Mouse (Mus musculus) midbrain, embryonic 16.5 days (tissue): ENCODE measurements around the gene 9230104L09Rik. TPM values are rescaled to one million over a fixed set of nuclear protein-coding genes. Genes with fewer than 3 reads are reported as not detected.
A peak's percentile ranks its signal among the peaks of the same experiment; 100 is the strongest.

ENCODE experiments used
- ATAC-seq: fragments of 200-750 bp; cut with Nextera tagmentation; 2 replicates; pipeline ENCODE4 v1.8.0; 2017; ENCODE audit warnings: moderate TSS enrichment
- H3K27ac ChIP-seq: fragments of 300-500 bp; sonication (generic); 2 replicates; pipeline ENCODE4 v1.5.1; 2014; ENCODE audit warnings: mild to moderate bottlenecking, low read length, mixed read lengths
- H3K27me3 ChIP-seq: fragments of 300-500 bp; sonication (generic); 2 replicates; pipeline ENCODE4 v1.6.1; 2014; ENCODE audit warnings: low read depth, low read length, mixed read lengths; ENCODE audit not compliant: control insufficient read depth, insufficient read depth
- H3K36me3 ChIP-seq: fragments of 300-500 bp; sonication (generic); 2 replicates; pipeline ENCODE4 v1.6.1; 2014; ENCODE audit warnings: mild to moderate bottlenecking, low read length, moderate library complexity, mixed read lengths; ENCODE audit not compliant: control insufficient read depth, insufficient read depth
- H3K4me1 ChIP-seq: fragments of 300-500 bp; sonication (generic); 2 replicates; pipeline ENCODE4 v1.6.1; 2014; ENCODE audit warnings: mild to moderate bottlenecking, low read length, mixed read lengths; ENCODE audit not compliant: control insufficient read depth, insufficient read depth
- H3K4me2 ChIP-seq: fragments of 300-500 bp; sonication (generic); 2 replicates; pipeline ENCODE4 v1.6.1; 2014; ENCODE audit warnings: mild to moderate bottlenecking, low read length, mixed read lengths
- H3K4me3 ChIP-seq: fragments of 300-500 bp; sonication (generic); 2 replicates; pipeline ENCODE4 v1.5.1; 2014; ENCODE audit warnings: low read depth, mild to moderate bottlenecking, low read length, moderate library complexity, mixed read lengths
- H3K9ac ChIP-seq: fragments of 300-500 bp; sonication (generic); 2 replicates; pipeline ENCODE4 v1.6.1; 2014; ENCODE audit warnings: low read depth, low read length, mixed read lengths
- H3K9me3 ChIP-seq: fragments of 300-500 bp; sonication (generic); replicated peaks from 2 replicates; pipeline ENCODE4 v1.6.1; 2014; ENCODE audit warnings: mild to moderate bottlenecking, low read length, mixed read lengths; ENCODE audit not compliant: control insufficient read depth, poor library complexity, severe bottlenecking
- WGBS: fragments of 180-500 bp; shearing (Covaris S2); extraction: QIAGEN DNeasy Blood & Tissue Kit; methylation state at CpG from one replicate; pipeline ENCODE4 v1.1.7; 2014; 5-methylcytosine and 5-hydroxymethylcytosine counted together
- polyA plus RNA-seq: library from polyadenylated mRNA; unstranded; fragments of >200 nt; fragmentation: Nextera tagmentation; extraction: Ambion mirVana; gene quantifications from 2 replicates; pipeline ENCODE4 v1.2.1, GENCODE M21; 2015

The 9230104L09Rik gene
- polyA plus RNA-seq, 1 experiment from 2014 or later: not detected

GRCm38 (mm10) chr2:148879199-148879598 lies 14.4 kb upstream of the 9230104L09Rik start:
- WGBS: 44% methylated on average over 1 of the region's 1 CpGs
- H3K4me3 ChIP-seq: no peak overlapping the region
- ATAC-seq: no peak

GRCm38 (mm10) chr2:148878641-148879130 lies 13.8 kb upstream of the 9230104L09Rik start:
- whole genome bisulfite sequencing: 14% methylated on average over 2 of the region's 2 CpGs
- no peak overlapping the region for H3K27ac ChIP-seq
- ATAC-seq: no peak

More at GRCm38 (mm10) chr2:148879199-148879598, 14.4 kb upstream of the 9230104L09Rik start:
- no peak overlapping the region for H3K9ac ChIP-seq
- H3K4me2 ChIP-seq: no peak overlapping the region
- peaks cover 5% of the 10 kb centered on the region; the same call in 1 of the 2 replicates for H3K4me1 ChIP-seq
- no peaks in the 10 kb centered on the region for H3K9me3 ChIP-seq
- H3K36me3 ChIP-seq: no peaks in the 10 kb centered on the region
- no peak overlapping the region for H3K27ac ChIP-seq
- no peaks in the 10 kb centered on the region for H3K27me3 ChIP-seq

GRCm38 (mm10) chr2:148877016-148877770 lies 12.4 kb upstream of the 9230104L09Rik start:
- Histone ChIP-seq H3K4me1 (peaks cover 24% of the 10 kb centered on the region), H3K36me3 (no peaks in the 10 kb centered on the region), H3K9ac (no peak overlapping the region), H3K9me3 (no peaks in the 10 kb centered on the region), H3K27ac (no peak overlapping the region), H3K4me3 (no peak overlapping the region), H3K4me2 (no peak overlapping the region), H3K27me3 (no peaks in the 10 kb centered on the region)
- WGBS: 64% methylated on average over 3 of the region's 3 CpGs
- no peak for ATAC-seq

More at GRCm38 (mm10) chr2:148878641-148879130, 13.8 kb upstream of the 9230104L09Rik start:
- Histone ChIP-seq H3K27me3 (no peaks in the 10 kb centered on the region), H3K36me3 (no peaks in the 10 kb centered on the region), H3K9me3 (no peaks in the 10 kb centered on the region), H3K4me2 (no peak overlapping the region), H3K9ac (no peak overlapping the region), H3K4me1 (peaks cover 10% of the 10 kb centered on the region), H3K4me3 (no peak overlapping the region)

- Histone ChIP-seq H3K4me3 (peak within 1 kb of the TSS; percentile 96), H3K27me3 (no peaks in the 10 kb centered on the region), H3K36me3 (peaks cover 10% of the 10 kb centered on the region; the same call in 1 of the 2 replicates), H3K4me2 (peak within 1 kb of the TSS; percentile 89), H3K9me3 (no peaks in the 10 kb centered on the region), H3K9ac (peak within 1 kb of the TSS; percentile 93), H3K4me1 (peaks cover 24% of the 10 kb centered on the region), H3K27ac (peak within 1 kb of the TSS; percentile 86)
- ATAC-seq: peak; percentile 97
- under 1% methylated on average over 19 of the region's 19 CpGs for WGBS
Measured at GRCm38 (mm10) chr2:148875335-148875811, 10.5 kb upstream of the 9230104L09Rik start, which contains the start of gene Cst3. Gene Cst3, minus strand, starts transcription at chr2:148875692.

- H3K9ac ChIP-seq: peak overlapping the region; percentile 93
- peaks cover 24% of the 10 kb centered on the region for H3K4me1 ChIP-seq
- no peaks in the 10 kb centered on the region for H3K27me3 ChIP-seq
- peak overlapping the region; percentile 86 for H3K27ac ChIP-seq
- H3K9me3 ChIP-seq: no peaks in the 10 kb centered on the region
- peak; percentile 80 for ATAC-seq
- H3K4me3 ChIP-seq: peak overlapping the region; percentile 96
- H3K36me3 ChIP-seq: peaks cover 10% of the 10 kb centered on the region; the same call in 1 of the 2 replicates
- H3K4me2 ChIP-seq: peak overlapping the region; percentile 89
- under 1% methylated on average over 34 of the region's 34 CpGs for WGBS
Measured at GRCm38 (mm10) chr2:148874617-148875334, 9.9 kb upstream of the 9230104L09Rik start.

- no peak overlapping the region; the same call in 1 of the 2 replicates for H3K27ac ChIP-seq
- peak; percentile 11; the same call in 1 of the 2 replicates for ATAC-seq
- peak overlapping the region; percentile 93 for H3K9ac ChIP-seq
- no peaks in the 10 kb centered on the region for H3K27me3 ChIP-seq
- H3K9me3 ChIP-seq: no peaks in the 10 kb centered on the region
- peak overlapping the region; percentile 96 for H3K4me3 ChIP-seq
- peaks cover 10% of the 10 kb centered on the region; the same call in 1 of the 2 replicates for H3K36me3 ChIP-seq
- peaks cover 24% of the 10 kb centered on the region for H3K4me1 ChIP-seq
- H3K4me2 ChIP-seq: peak overlapping the region; percentile 89
- 39% methylated on average over 3 of the region's 3 CpGs for WGBS
Measured at GRCm38 (mm10) chr2:148874224-148874616, 9.4 kb upstream of the 9230104L09Rik start.

GRCm38 (mm10) chr2:148872860-148873259 lies 8.0 kb upstream of the 9230104L09Rik start:
- Histone ChIP-seq H3K4me2 (peak overlapping the region; percentile 89), H3K4me3 (peak overlapping the region; percentile 96), H3K27me3 (no peaks in the 10 kb centered on the region), H3K27ac (no peak overlapping the region), H3K36me3 (peaks cover 10% of the 10 kb centered on the region; the same call in 1 of the 2 replicates), H3K4me1 (peaks cover 24% of the 10 kb centered on the region), H3K9me3 (no peaks in the 10 kb centered on the region), H3K9ac (peak overlapping the region; percentile 93)
- no peak for ATAC-seq
- 88% methylated on average over 4 of the region's 4 CpGs for WGBS

GRCm38 (mm10) chr2:148870526-148870925 lies 5.7 kb upstream of the 9230104L09Rik start:
- no peak overlapping the region for H3K4me2 ChIP-seq
- peaks cover 21% of the 10 kb centered on the region for H3K4me1 ChIP-seq
- no peak overlapping the region for H3K4me3 ChIP-seq
- H3K36me3 ChIP-seq: peaks cover 10% of the 10 kb centered on the region; the same call in 1 of the 2 replicates
- H3K9ac ChIP-seq: no peak overlapping the region
- no peak for ATAC-seq
- no peaks in the 10 kb centered on the region for H3K9me3 ChIP-seq
- no peaks in the 10 kb centered on the region for H3K27me3 ChIP-seq
- 95% methylated on average over 3 of the region's 3 CpGs for WGBS
- H3K27ac ChIP-seq: no peak overlapping the region
